Mouse (Mus musculus) lung, postnatal 0 days (tissue): ENCODE measurements at regions not wholly inside any gene's neighbourhood (a gene's known extent, or its start where the extent isn't known, plus 50 kb on each side); places are given as distances from the start of the nearest gene placed in this dataset.

Experiments
- CTCF ChIP-seq: IDR thresholded peaks from 2 replicates; pipeline ENCODE4 v1.5.1; 2016; ENCODE audit warnings: antibody characterized with exemption, mild to moderate bottlenecking
- EP300 ChIP-seq: IDR thresholded peaks from 2 replicates; pipeline ENCODE4 v1.6.1; 2016; ENCODE audit warnings: antibody characterized with exemption, mild to moderate bottlenecking, control low read depth

DNA sequence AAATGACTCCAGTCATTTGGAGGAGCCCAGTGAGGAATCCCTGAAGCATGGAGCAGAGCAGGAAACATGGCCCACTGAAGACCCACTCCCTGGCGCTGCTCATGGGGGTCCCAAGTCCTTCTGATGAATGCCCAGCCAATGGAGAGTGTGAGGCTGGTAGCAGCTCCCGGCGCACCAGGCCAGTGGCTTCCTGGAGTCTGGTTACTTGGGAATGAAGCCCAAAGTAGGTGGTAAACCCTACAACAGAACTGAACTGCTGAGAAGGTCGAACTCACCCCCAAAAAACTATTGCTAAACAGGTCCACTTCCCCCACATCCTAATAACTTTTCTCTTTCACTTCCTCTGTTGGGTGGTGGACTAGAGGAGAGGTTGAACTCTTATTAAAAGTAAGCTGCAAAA, 183.3 kb upstream of the Pde3a start:
- TF ChIP-seq EP300 (no peak), CTCF (no peak)
